Mouse (Mus musculus): ENCODE data around the gene Gbp2b. TPM values are rescaled to one million over a fixed set of nuclear protein-coding genes. Genes with fewer than 3 reads are reported as not detected.
"Not testable (repeated sequence)": the region's sequence is repeated elsewhere in the genome, so short reads cannot be mapped to it uniquely, and the experiment has no call there.

Gbp2b gene
- polyA plus RNA-seq, 2 experiments, result not detected

DNA sequence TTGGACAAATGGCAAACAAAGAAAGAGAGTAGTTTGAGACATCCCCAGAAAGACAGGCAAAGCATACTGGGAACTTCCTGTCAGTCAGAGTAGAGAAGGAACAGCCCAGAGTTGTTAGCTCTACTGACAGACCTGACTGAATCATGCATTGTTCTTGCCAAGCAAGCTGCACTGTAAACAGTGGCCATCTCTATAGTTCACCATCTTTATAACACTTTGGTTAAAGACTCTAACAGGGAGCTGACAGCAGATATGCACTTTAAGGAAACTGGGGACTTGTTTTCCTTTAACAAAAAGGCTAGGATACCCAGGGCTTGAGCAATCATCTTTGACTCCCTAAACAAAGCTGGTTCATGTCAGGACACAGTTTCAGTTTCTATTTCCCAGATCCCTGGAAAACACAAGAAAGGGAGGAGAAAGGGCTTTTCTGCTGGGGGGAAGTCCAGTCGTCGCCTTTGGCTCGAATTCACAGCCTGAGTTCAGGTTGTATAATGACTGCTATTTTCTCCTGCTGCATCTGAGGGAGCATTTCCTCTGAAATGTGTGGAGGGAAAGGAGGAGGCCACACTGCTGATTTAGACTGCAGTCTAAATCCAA, 34.9 kb upstream of the Gbp2b start, which contains the start of gene Gbp3:
TSS of gene Gbp3 (plus strand) at position 395 of the 597 bp plus-strand sequence.
- DNase-seq (ENCODE audit: low spot score) (no peak), ATAC-seq (ENCODE audit: low FRiP score, low read depth) (no peak)
- TF ChIP-seq POLR2A (IDR thresholded peaks at IDR 0.05; ENCODE audit: borderline replicate concordance, extremely low read depth, insufficient read depth, insufficient read length), result no peak
- Histone ChIP-seq H3K36me3 (ENCODE audit: control insufficient read depth, insufficient read depth, low read length) (no peaks in the 10 kb centered on the region), H3K27me3 (ENCODE audit: control insufficient read depth, insufficient read depth, low read length) (no peaks in the 10 kb centered on the region), H3K4me1 (ENCODE audit: control insufficient read depth, insufficient read depth, low read length) (no peaks in the 10 kb centered on the region), H3K9me3 (ENCODE audit: control insufficient read depth, low read length) (no peaks in the 10 kb centered on the region), H3K4me2 (replicated peaks; ENCODE audit: low read depth, low read length, severe bottlenecking) (peak within 1 kb of the TSS; percentile 32), H3K27ac (replicated peaks; ENCODE audit: low read depth, low read length) (no peak within 1 kb of the TSS), H3K9ac (ENCODE audit: low read depth, low read length, severe bottlenecking) (no peak within 1 kb of the TSS), H3K4me3 (replicated peaks; ENCODE audit: low read length) (peak within 1 kb of the TSS; percentile 25)
- 32% methylated on average over 3 of the region's 3 CpGs for WGBS

DNA sequence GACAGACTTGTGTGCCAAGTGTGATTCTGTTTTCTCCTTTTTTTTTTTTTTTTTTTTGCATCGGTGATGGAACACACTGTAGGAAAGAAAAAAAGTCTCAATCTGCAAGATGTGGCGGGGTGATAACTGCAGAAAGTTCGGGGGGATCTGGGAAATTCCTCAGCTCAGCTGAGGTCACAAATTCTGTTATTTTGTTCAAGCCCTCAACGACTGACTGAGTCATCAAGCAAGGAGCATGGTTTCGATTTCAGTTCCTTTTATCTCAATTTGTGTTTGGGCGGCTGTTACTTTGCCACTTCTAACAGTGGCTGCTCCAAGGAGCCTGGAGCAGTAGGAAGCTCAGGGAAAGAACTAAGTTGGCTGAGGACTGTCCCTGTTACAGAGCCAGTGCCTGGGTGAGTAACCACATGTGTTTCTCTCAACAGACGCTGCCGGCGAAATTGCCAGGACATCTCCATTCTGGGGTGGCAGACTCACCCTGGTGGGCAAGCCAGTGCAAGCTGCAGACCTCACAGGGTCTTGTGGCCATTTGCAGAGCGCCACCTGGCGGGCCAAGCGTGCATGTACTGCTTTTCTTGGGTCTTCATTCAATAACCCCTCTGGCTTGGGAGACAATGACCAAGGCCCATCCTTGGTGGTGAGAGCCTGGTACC, 34.2 kb upstream of the Gbp2b start:
- H3K4me2 ChIP-seq (replicated peaks; ENCODE audit: low read depth, low read length, severe bottlenecking), result peak overlapping the region; percentile 32
- H3K27me3 ChIP-seq (ENCODE audit: control insufficient read depth, insufficient read depth, low read length), result no peaks in the 10 kb centered on the region
- H3K27ac ChIP-seq (replicated peaks; ENCODE audit: low read depth, low read length), result no peak overlapping the region
- TF ChIP-seq POLR2A (IDR thresholded peaks at IDR 0.05; ENCODE audit: borderline replicate concordance, extremely low read depth, insufficient read depth, insufficient read length), result no peak
- ATAC-seq (ENCODE audit: low FRiP score, low read depth) (peak; percentile 62; the same call in 1 of the 2 replicates), DNase-seq (ENCODE audit: low spot score) (peak; percentile 76)
- 16% methylated on average over 12 of the region's 12 CpGs for WGBS
- peak overlapping the region; percentile 25 for H3K4me3 ChIP-seq (replicated peaks; ENCODE audit: low read length)
- no peaks in the 10 kb centered on the region for H3K4me1 ChIP-seq (ENCODE audit: control insufficient read depth, insufficient read depth, low read length)
- H3K9me3 ChIP-seq (ENCODE audit: control insufficient read depth, low read length), result no peaks in the 10 kb centered on the region
- no peaks in the 10 kb centered on the region for H3K36me3 ChIP-seq (ENCODE audit: control insufficient read depth, insufficient read depth, low read length)
- no peak overlapping the region for H3K9ac ChIP-seq (ENCODE audit: low read depth, low read length, severe bottlenecking)

DNA sequence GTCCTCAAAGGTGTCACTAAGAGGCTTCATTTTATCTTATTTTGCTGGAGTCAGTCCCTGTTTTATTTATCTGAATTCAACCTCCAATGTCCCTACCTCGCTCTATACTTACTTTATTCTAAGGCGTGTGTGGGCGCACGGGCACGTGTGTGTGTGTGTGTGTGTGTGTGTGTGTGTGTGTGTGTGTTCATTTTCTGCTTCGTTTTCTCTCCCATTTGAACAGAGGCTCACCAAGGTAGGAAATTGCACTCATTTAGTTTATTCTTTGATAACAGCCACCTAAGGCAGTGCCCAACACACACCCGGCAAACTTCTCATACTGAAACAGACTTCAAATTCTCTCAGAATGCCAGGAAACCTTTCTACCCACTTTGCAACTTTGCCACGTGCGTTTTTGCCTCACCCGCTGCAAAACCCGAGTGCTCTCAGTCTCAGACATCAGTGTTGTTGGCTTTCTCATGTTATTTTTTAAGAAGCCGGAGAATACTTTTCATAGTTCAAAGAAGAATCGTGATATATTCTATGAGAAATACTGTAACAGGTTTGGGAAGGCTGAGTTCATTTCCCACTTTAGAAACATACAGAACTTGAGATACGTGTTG, 33.5 kb upstream of the Gbp2b start:
- 86% methylated on average over 14 of the region's 14 CpGs for WGBS
- Histone ChIP-seq H3K9me3 (ENCODE audit: control insufficient read depth, low read length) (no peaks in the 10 kb centered on the region), H3K4me3 (replicated peaks; ENCODE audit: low read length) (no peak overlapping the region), H3K36me3 (ENCODE audit: control insufficient read depth, insufficient read depth, low read length) (no peaks in the 10 kb centered on the region), H3K27me3 (ENCODE audit: control insufficient read depth, insufficient read depth, low read length) (no peaks in the 10 kb centered on the region), H3K9ac (ENCODE audit: low read depth, low read length, severe bottlenecking) (no peak overlapping the region), H3K4me1 (ENCODE audit: control insufficient read depth, insufficient read depth, low read length) (no peaks in the 10 kb centered on the region), H3K27ac (replicated peaks; ENCODE audit: low read depth, low read length) (no peak overlapping the region), H3K4me2 (replicated peaks; ENCODE audit: low read depth, low read length, severe bottlenecking) (no peak overlapping the region)
- ATAC-seq (ENCODE audit: low FRiP score, low read depth) (no peak), DNase-seq (ENCODE audit: low spot score) (no peak)
- no peak for TF ChIP-seq POLR2A (IDR thresholded peaks at IDR 0.05; ENCODE audit: borderline replicate concordance, extremely low read depth, insufficient read depth, insufficient read length)

DNA sequence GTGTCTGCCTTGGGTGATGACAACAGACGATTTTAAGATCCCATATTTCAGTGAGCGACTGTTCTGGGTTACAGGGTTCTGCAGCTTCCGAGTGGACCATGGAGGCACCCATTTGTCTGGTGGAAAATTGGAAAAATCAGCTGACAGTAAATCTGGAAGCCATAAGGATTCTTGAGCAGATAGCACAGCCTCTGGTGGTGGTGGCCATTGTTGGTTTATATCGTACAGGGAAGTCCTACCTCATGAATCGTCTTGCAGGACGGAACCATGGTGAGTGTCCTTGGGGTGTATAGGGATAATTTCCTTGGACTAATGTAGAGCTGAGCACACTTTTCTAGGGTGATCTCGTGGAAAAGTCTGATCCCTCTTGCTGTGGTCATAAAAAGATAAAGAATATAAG, 33.0 kb upstream of the Gbp2b start:
- H3K9me3 ChIP-seq (ENCODE audit: control insufficient read depth, low read length), result no peaks in the 10 kb centered on the region
- DNase-seq (ENCODE audit: low spot score) (no peak), ATAC-seq (ENCODE audit: low FRiP score, low read depth) (no peak)
- TF ChIP-seq POLR2A (IDR thresholded peaks at IDR 0.05; ENCODE audit: borderline replicate concordance, extremely low read depth, insufficient read depth, insufficient read length), result no peak
- H3K27ac ChIP-seq (replicated peaks; ENCODE audit: low read depth, low read length), result no peak overlapping the region
- H3K27me3 ChIP-seq (ENCODE audit: control insufficient read depth, insufficient read depth, low read length), result no peaks in the 10 kb centered on the region
- H3K4me3 ChIP-seq (replicated peaks; ENCODE audit: low read length), result no peak overlapping the region
- 79% methylated on average over 7 of the region's 7 CpGs for WGBS
- H3K4me2 ChIP-seq (replicated peaks; ENCODE audit: low read depth, low read length, severe bottlenecking), result no peak overlapping the region
- H3K36me3 ChIP-seq (ENCODE audit: control insufficient read depth, insufficient read depth, low read length), result no peaks in the 10 kb centered on the region
- no peaks in the 10 kb centered on the region for H3K4me1 ChIP-seq (ENCODE audit: control insufficient read depth, insufficient read depth, low read length)
- no peak overlapping the region for H3K9ac ChIP-seq (ENCODE audit: low read depth, low read length, severe bottlenecking)

DNA sequence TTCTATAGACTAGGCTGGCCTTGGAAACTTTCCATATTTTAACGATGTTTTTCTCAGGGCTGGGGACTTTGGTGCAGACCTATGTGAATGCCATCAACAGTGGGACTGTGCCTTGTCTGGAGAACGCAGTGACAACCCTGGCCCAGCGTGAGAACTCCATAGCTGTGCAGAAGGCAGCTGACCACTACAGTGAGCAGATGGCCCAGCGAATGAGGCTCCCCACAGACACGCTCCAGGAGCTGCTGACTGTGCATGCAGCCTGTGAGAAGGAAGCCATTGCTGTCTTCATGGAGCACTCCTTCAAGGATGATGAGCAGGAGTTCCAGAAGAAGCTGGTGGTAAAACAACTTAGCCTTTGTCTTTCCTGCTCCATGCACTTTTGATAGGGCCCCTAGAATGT, 27.2 kb upstream of the Gbp2b start:
- not testable (repeated sequence) for H3K4me1 ChIP-seq (ENCODE audit: control insufficient read depth, insufficient read depth, low read length); ATAC-seq (ENCODE audit: low FRiP score, low read depth); H3K4me2 ChIP-seq (replicated peaks; ENCODE audit: low read depth, low read length, severe bottlenecking); H3K27ac ChIP-seq (replicated peaks; ENCODE audit: low read depth, low read length); H3K9me3 ChIP-seq (ENCODE audit: control insufficient read depth, low read length); H3K36me3 ChIP-seq (ENCODE audit: control insufficient read depth, insufficient read depth, low read length); H3K9ac ChIP-seq (ENCODE audit: low read depth, low read length, severe bottlenecking); H3K4me3 ChIP-seq (replicated peaks; ENCODE audit: low read length); H3K27me3 ChIP-seq (ENCODE audit: control insufficient read depth, insufficient read depth, low read length); DNase-seq (ENCODE audit: low spot score)
- WGBS, result 63% methylated on average over 5 of the region's 5 CpGs

All from limb, embryonic 14.5 days (tissue).